Mouse (Mus musculus) lung, postnatal 0 days (tissue): ENCODE data around the gene Rnf169. TPM values are rescaled to one million over a fixed set of nuclear protein-coding genes. Genes with fewer than 3 reads are reported as not detected.
A peak's percentile ranks its signal among the peaks of the same experiment; 100 is the strongest.

Experiments
- ATAC-seq: fragments of 200-750 bp; cut with Nextera tagmentation; 2 replicates; pipeline ENCODE4 v1.8.0; 2017; ENCODE audit warnings: moderate library complexity
- DNase-seq: peaks from one replicate; pipeline ENCODE4 v3.0.0-alpha.2; 2016; ENCODE audit warnings: low spot score
- H3K27ac ChIP-seq: fragments of 300-500 bp; sonication (generic); 2 replicates; pipeline ENCODE4 v1.5.1; 2014; ENCODE audit warnings: antibody characterized with exemption, mild to moderate bottlenecking, low read length, mixed read lengths
- H3K27me3 ChIP-seq: fragments of 300-500 bp; sonication (generic); replicated peaks from 2 replicates; pipeline ENCODE4 v1.6.1; 2014; ENCODE audit warnings: low read length, mixed read lengths; ENCODE audit not compliant: insufficient read depth
- H3K36me3 ChIP-seq: fragments of 300-500 bp; sonication (generic); 2 replicates; pipeline ENCODE4 v1.6.1; 2014; ENCODE audit warnings: low read length, mixed read lengths; ENCODE audit not compliant: insufficient read depth
- H3K4me1 ChIP-seq: fragments of 300-500 bp; sonication (generic); 2 replicates; pipeline ENCODE4 v1.6.1; 2014; ENCODE audit warnings: antibody characterized with exemption, low read depth, low read length, mixed read lengths; ENCODE audit not compliant: insufficient read depth
- H3K4me2 ChIP-seq: fragments of 300-500 bp; sonication (generic); replicated peaks from 2 replicates; pipeline ENCODE4 v1.6.1; 2014; ENCODE audit warnings: low read depth, mild to moderate bottlenecking, low read length, moderate library complexity, mixed read lengths
- H3K4me3 ChIP-seq: fragments of 300-500 bp; sonication (generic); 2 replicates; pipeline ENCODE4 v1.5.1; 2014; ENCODE audit warnings: low read depth, low read length
- H3K9ac ChIP-seq: fragments of 300-500 bp; sonication (generic); replicated peaks from 2 replicates; pipeline ENCODE4 v1.6.1; 2014; ENCODE audit warnings: low read depth, mild to moderate bottlenecking
- H3K9me3 ChIP-seq: fragments of 300-500 bp; sonication (generic); 2 replicates; pipeline ENCODE4 v1.6.1; 2016; ENCODE audit warnings: low read length, mixed read lengths
- CTCF ChIP-seq: IDR thresholded peaks from 2 replicates; pipeline ENCODE4 v1.5.1; 2016; ENCODE audit warnings: antibody characterized with exemption, mild to moderate bottlenecking
- EP300 ChIP-seq: IDR thresholded peaks from 2 replicates; pipeline ENCODE4 v1.6.1; 2016; ENCODE audit warnings: antibody characterized with exemption, mild to moderate bottlenecking, control low read depth
- WGBS: fragments of 180-500 bp; shearing (Covaris S2); extraction: QIAGEN DNeasy Blood & Tissue Kit; methylation state at CpG from one replicate; pipeline ENCODE4 v1.1.7; 2014; 5-methylcytosine and 5-hydroxymethylcytosine counted together
- polyA plus RNA-seq: library from polyadenylated mRNA; unstranded; fragments of >200 nt; fragmentation: Nextera tagmentation; extraction: Ambion mirVana; gene quantifications from 2 replicates; pipeline ENCODE4 v1.2.1, GENCODE M21; 2015

The Rnf169 gene
- polyA plus RNA-seq, 1 experiment from 2014 or later: 3.8 TPM

DNA sequence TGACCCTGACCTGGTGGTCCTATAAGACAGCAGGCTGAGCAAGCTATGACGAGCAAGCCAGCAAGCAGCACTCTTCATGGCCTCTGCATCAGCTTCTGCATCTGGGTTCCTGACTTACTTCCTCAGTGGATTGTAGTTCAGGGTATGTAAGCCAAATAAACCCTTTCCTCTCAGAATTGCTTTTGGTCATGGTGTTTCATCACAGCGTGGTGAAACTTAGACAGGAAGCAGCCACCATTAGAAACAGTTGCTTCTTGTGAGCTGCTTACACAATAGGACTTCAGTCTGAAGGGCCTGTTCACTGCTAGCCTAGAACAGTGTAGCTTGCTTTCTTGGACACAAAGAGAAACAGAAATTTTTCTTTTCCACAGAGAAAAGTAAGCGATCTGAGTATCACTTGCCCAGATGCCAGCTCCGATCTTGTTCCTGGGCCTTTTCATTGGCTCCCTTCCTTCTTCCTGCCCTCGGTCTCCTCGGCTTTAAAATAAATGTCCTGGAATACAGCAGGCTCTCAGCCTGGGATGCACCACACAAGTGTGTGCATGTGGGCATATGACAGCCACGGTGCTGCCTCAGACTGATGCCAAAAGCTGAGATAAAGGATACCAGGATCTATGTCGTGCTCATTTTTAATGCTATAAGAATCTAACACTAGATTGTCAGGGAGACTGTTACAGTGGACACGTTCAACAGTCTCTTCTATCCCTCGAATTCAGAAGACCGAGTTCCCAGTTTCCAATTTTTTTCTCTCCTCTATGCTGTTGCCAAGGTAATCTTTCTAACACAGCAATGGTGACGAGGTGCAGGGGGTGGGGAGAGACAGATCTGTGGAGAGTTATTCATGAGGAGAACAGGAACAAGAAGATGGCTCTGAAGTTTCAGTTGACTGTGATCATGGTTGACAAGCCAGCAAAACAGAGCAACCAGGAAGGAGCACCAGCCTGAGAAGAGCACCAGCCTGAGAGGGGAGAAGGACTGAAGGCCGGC, 2.3 kb upstream of the Rnf169 start:
- no peaks in the 10 kb centered on the region for H3K27me3 ChIP-seq
- peaks cover 8% of the 10 kb centered on the region for H3K4me1 ChIP-seq
- H3K36me3 ChIP-seq: no peaks in the 10 kb centered on the region
- H3K27ac ChIP-seq: no peak overlapping the region
- TF ChIP-seq EP300 (no peak), CTCF (no peak)
- WGBS: 78% methylated on average over 13 of the region's 13 CpGs
- ATAC-seq (no peak), DNase-seq (peak; percentile 39)
- no peak overlapping the region for H3K9ac ChIP-seq
- H3K4me2 ChIP-seq: no peak overlapping the region
- no peaks in the 10 kb centered on the region for H3K9me3 ChIP-seq
- H3K4me3 ChIP-seq: no peak overlapping the region

DNA sequence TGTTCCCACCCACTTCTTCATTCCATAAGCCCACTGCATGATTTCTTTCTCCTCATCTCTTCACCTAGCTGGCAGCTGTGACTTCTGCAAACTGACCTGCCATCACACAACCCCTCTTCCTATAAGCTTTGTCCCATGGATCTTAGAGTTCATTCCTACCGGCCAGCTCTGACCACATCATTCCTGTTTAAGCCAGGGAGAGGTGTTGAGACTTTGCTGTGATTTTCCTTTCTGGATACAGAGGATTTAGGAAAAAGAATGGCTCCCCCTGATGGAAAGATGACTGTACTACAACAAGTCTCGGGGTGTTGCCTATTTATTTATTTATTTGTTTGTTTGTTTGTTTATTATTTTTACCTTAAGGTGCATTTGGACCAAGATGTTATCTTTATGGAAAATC, 1.1 kb upstream of the Rnf169 start:
- Histone ChIP-seq H3K36me3 (no peaks in the 10 kb centered on the region), H3K27me3 (no peaks in the 10 kb centered on the region), H3K4me2 (peak overlapping the region; percentile 77; the same call in 1 of the 2 replicates), H3K9ac (no peak overlapping the region), H3K4me3 (no peak overlapping the region), H3K27ac (no peak overlapping the region), H3K9me3 (no peaks in the 10 kb centered on the region), H3K4me1 (peaks cover 10% of the 10 kb centered on the region)
- peak; percentile 85 for DNase-seq
- no peak for TF ChIP-seq EP300
- TF ChIP-seq CTCF: peak; percentile 75
- WGBS: 8% methylated on average over 2 of the region's 2 CpGs
- no peak for ATAC-seq

DNA sequence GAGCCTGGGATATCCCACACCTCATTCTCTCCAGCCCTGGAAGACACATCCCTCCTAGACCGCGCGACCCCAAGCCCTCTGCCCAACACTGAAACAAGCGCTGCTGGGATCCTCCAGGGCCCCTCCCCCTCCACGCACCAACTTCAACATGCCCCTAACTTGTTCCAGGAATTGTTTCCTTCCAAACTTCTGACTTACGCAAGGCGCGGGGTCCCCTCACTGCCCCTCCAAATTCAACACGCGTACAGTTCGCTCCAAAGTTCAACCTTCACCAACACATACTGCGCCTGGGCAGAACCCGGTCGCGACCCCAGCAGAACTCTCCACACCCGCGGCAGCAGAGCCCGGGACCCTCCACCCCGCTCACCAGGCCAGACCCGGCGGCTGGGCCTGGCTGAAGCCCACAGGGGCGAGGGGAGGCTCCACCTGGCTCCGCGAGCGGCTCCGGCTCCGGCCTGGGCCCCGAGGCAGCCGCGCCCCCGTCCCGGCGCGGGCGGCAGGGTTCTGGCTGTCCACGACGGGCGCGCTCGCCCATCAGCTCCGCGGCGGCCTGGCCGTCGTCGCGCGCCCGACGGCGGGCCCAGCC, 609 bp downstream of the Rnf169 start:
- Histone ChIP-seq H3K27me3 (no peaks in the 10 kb centered on the region), H3K4me1 (peaks cover 12% of the 10 kb centered on the region), H3K4me3 (peak overlapping the region; percentile 97), H3K27ac (peak overlapping the region; percentile 97), H3K36me3 (no peaks in the 10 kb centered on the region), H3K4me2 (peak overlapping the region; percentile 77), H3K9me3 (no peaks in the 10 kb centered on the region), H3K9ac (peak overlapping the region; percentile 95)
- peak; percentile 67 for DNase-seq
- peak; percentile 68 for ATAC-seq
- WGBS: under 1% methylated on average over 43 of the region's 51 CpGs
- TF ChIP-seq EP300: no peak
- TF ChIP-seq CTCF: no peak

DNA sequence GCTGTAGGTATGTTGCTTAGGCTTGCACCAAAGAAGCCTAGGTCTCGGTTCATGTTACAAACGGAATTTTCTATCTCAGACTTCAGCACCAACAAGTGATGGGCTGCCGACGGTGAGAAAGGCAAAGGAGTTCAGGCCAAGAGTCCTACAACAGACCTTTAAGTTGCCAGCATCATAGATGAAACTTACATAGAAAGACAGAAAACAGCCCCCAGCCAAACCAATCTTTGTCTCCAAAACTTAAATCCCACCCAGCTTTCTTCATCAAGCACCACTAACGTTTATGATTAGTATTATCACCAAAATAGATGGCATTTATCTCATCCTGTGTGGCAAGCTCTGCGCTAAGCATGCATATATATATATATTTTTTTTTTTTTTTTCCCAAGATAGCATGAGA, 1.2 kb downstream of the Rnf169 start:
- Histone ChIP-seq H3K9me3 (no peaks in the 10 kb centered on the region), H3K4me2 (peak overlapping the region; percentile 77), H3K4me1 (peaks cover 15% of the 10 kb centered on the region), H3K9ac (peak overlapping the region; percentile 95), H3K4me3 (peak overlapping the region; percentile 97), H3K27me3 (no peaks in the 10 kb centered on the region), H3K27ac (peak overlapping the region; percentile 97; the same call in 1 of the 2 replicates), H3K36me3 (no peaks in the 10 kb centered on the region)
- DNase-seq (no peak), ATAC-seq (no peak)
- no peak for TF ChIP-seq CTCF
- no peak for TF ChIP-seq EP300
- 4% methylated on average over 6 of the region's 6 CpGs for WGBS

DNA sequence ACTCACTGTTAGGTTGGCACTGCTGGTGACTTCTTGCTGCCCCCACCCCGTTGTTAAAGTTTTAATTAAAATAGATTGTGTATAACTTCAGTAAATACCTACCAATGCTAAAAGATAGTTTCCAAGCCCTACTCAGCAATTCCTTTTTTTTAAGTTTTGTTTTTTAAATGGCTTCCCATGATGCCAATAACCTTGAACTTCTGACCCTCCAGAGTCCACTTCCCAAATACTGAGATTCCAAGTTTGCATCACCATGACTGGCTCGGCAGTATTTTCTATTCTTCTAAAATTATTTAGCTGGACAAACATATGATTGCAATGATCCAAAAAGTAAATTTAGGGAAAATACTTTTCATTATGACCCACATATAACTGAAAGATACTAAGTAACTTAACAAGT, 2.2 kb downstream of the Rnf169 start:
- no peak for TF ChIP-seq CTCF
- no peak for TF ChIP-seq EP300
- WGBS: 68% methylated on average over 2 of the region's 2 CpGs
- Histone ChIP-seq H3K4me2 (no peak overlapping the region), H3K9me3 (no peaks in the 10 kb centered on the region), H3K27ac (no peak overlapping the region), H3K4me3 (no peak overlapping the region), H3K9ac (no peak overlapping the region), H3K4me1 (peaks cover 15% of the 10 kb centered on the region), H3K27me3 (no peaks in the 10 kb centered on the region), H3K36me3 (no peaks in the 10 kb centered on the region)
- DNase-seq (no peak), ATAC-seq (no peak)

DNA sequence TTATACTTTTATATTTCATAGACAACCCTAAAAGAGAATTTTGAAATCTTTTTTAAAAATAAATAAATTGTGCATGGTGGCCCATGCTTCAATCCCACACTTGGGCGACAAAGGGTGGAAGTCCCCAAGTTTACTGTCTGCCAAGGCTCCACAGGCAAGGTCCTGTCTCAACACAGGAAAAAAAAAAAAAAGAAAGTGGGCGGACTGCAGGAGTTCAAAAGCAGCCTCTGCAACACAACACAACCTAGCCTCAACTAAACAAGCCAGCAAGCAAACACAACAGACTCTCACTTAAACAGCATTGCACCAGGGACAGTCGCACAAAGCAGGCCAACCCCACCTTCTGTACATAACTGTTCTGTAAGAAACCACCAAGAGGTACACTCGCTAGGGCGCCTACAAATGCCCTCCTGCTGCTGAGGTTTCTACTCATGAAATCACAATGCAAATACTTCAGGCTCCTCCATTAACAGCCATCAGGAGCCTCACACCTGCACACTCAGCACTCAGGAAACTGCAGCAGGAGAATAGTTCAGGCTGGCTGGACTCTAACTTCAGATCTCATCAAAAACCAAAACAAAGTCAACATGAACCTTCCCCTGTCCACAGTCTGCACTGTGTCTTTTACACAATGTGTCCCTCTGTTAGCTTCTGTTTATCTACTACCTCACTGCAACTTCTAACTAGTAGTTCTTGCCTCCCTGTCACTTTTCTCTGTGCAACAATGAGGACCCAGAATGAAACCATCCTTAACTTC, 4.3 kb downstream of the Rnf169 start:
- Histone ChIP-seq H3K4me1 (peaks cover 13% of the 10 kb centered on the region), H3K9ac (no peak overlapping the region), H3K27me3 (no peaks in the 10 kb centered on the region), H3K4me3 (no peak overlapping the region), H3K27ac (peak overlapping the region; percentile 63), H3K9me3 (no peaks in the 10 kb centered on the region), H3K36me3 (no peaks in the 10 kb centered on the region), H3K4me2 (no peak overlapping the region)
- peak; percentile 62 for ATAC-seq
- WGBS: 52% methylated on average over 5 of the region's 5 CpGs
- TF ChIP-seq EP300 (no peak; the same call in 1 of the 2 replicates), CTCF (no peak)
- DNase-seq: peak; percentile 85
